In genomic region chr10:39742057-39742456, GRCm38 (mm10) we compare ENCODE assay signal across 20 mouse cellular contexts. TPM values are rescaled to one million over a fixed set of nuclear protein-coding genes. Genes with fewer than 3 reads are reported as not detected.
A peak's percentile ranks its signal among the peaks of the same experiment; 100 is the strongest.
DNase-seq lines count a peak whose midpoint lies in the region; ATAC-seq and TF ChIP-seq lines count a peak whose summit lies in the region.
"Had no signal": no experiment of that assay in that cellular context is flagged by ENCODE, and none has a peak within 500 bp of the region (broad histone marks: within the 10 kb centered on the region; RNA-seq: fewer than 3 reads in every experiment).

No protein-coding gene starts in this region.

- H3K9ac ChIP-seq in forebrain, postnatal 0 days, result no peak overlapping the region
- H3K9ac ChIP-seq in hindbrain, embryonic 13.5 days, result no peak overlapping the region
- H3K9ac ChIP-seq: embryonic facial prominence, embryonic 15.5 days; heart, embryonic 12.5 days; hindbrain, embryonic 15.5 days had no signal

- DNase-seq in embryo, embryonic 10 days (ENCODE audit: low spot score), result peak; percentile 35
- no peak for DNase-seq in embryo, embryonic 9.5 days (ENCODE audit: extremely low spot score)
- DNase-seq in embryo, embryonic 10.5 days (ENCODE audit: low spot score), result peak; percentile 29
- DNase-seq in fibroblast of lung, adult 2 months (ENCODE audit: low read depth), result peak; percentile 50
- no peak for DNase-seq in forebrain, postnatal 0 days
- DNase-seq in layer of hippocampus, adult 9-10 months (ENCODE audit: low spot score), result no peak
- DNase-seq: adrenal gland, postnatal 10 days; cerebellum, adult 18-20 months; cerebellum, adult 9-11 months; cerebellum, postnatal 36 days; gastrocnemius, postnatal 14 days; kidney, adult 9 months had no signal

- TF ChIP-seq CTCF in forebrain, postnatal 0 days (IDR thresholded peaks at IDR 0.05; ENCODE audit: low read depth), result no peak

- ATAC-seq in forebrain, postnatal 0 days, result no peak
- no peak for ATAC-seq in hindbrain, embryonic 13.5 days (ENCODE audit: low FRiP score)
- ATAC-seq: forebrain, embryonic 16.5 days; intestine, postnatal 0 days had no signal

- H3K9me3 ChIP-seq in forebrain, postnatal 0 days (ENCODE audit: low read length), result no peaks in the 10 kb centered on the region
- H3K9me3 ChIP-seq in hindbrain, embryonic 13.5 days, result no peaks in the 10 kb centered on the region
- H3K9me3 ChIP-seq: embryonic facial prominence, embryonic 15.5 days; heart, embryonic 12.5 days; hindbrain, embryonic 10.5 days; hindbrain, embryonic 15.5 days had no signal

- no peaks in the 10 kb centered on the region for H3K27me3 ChIP-seq in forebrain, postnatal 0 days (ENCODE audit: insufficient read depth, low read length)
- H3K27me3 ChIP-seq in hindbrain, embryonic 13.5 days, result no peaks in the 10 kb centered on the region
- H3K27me3 ChIP-seq: embryonic facial prominence, embryonic 15.5 days; heart, embryonic 12.5 days; hindbrain, embryonic 15.5 days had no signal

- peaks cover 3% of the 10 kb centered on the region; the same call in 1 of the 2 replicates for H3K4me1 ChIP-seq in forebrain, postnatal 0 days (ENCODE audit: insufficient read depth)
- H3K4me1 ChIP-seq in hindbrain, embryonic 13.5 days (replicated peaks), result peaks cover 2% of the 10 kb centered on the region
- H3K4me1 ChIP-seq: embryonic facial prominence, embryonic 15.5 days; hindbrain, embryonic 10.5 days had no signal

- no peak overlapping the region for H3K4me3 ChIP-seq in forebrain, postnatal 0 days (ENCODE audit: low read depth, low read length)
- H3K4me3 ChIP-seq in hindbrain, embryonic 13.5 days, result no peak overlapping the region
- H3K4me3 ChIP-seq: embryonic facial prominence, embryonic 15.5 days; erythroblast, embryonic 14.5 days; heart, embryonic 12.5 days; hindbrain, embryonic 10.5 days; hindbrain, embryonic 15.5 days had no signal

- 69% methylated on average over 4 of the region's 4 CpGs for WGBS in forebrain, postnatal 0 days
- WGBS in hindbrain, embryonic 13.5 days, result 65% methylated on average over 4 of the region's 4 CpGs

- H3K36me3 ChIP-seq in forebrain, postnatal 0 days (ENCODE audit: insufficient read depth), result no peaks in the 10 kb centered on the region
- H3K36me3 ChIP-seq in hindbrain, embryonic 13.5 days, result peaks cover 4% of the 10 kb centered on the region; the same call in 1 of the 2 replicates
- H3K36me3 ChIP-seq: embryonic facial prominence, embryonic 15.5 days; heart, embryonic 12.5 days; hindbrain, embryonic 15.5 days had no signal

- H3K27ac ChIP-seq in forebrain, postnatal 0 days (ENCODE audit: low read depth, low read length), result no peak overlapping the region
- no peak overlapping the region for H3K27ac ChIP-seq in hindbrain, embryonic 13.5 days
- H3K27ac ChIP-seq: embryonic facial prominence, embryonic 15.5 days; hindbrain, embryonic 10.5 days; hindbrain, embryonic 15.5 days had no signal

- no peak overlapping the region for H3K4me2 ChIP-seq in forebrain, postnatal 0 days (ENCODE audit: low read depth)
- no peak overlapping the region for H3K4me2 ChIP-seq in hindbrain, embryonic 13.5 days
- H3K4me2 ChIP-seq: embryonic facial prominence, embryonic 15.5 days; heart, embryonic 12.5 days; hindbrain, embryonic 15.5 days had no signal

RNA-seq across cellular contexts. Expression of gene Rev3l, which starts 10.1 kb away (rescaled TPM):
- total RNA-seq in forebrain, postnatal 0 days (2014; rRNA removed), result 111 and 152 TPM in 2 replicates
- 16.9 and 22.7 TPM in 2 replicates for polyA plus RNA-seq in forebrain, postnatal 0 days (2015; fragmentation: Nextera tagmentation; extraction: Ambion mirVana)
- 29.2 and 30.7 TPM in 2 replicates for polyA plus RNA-seq in hindbrain, embryonic 13.5 days (2015; fragmentation: Nextera tagmentation; extraction: Ambion mirVana)

Comparison
In these comparisons a context has a peak if more than half of its experiments do, and no peak if none do; other contexts are left out.
1. DNase-seq: peak in embryo, embryonic 10 days (single experiment), embryo, embryonic 10.5 days (single experiment) and fibroblast of lung, adult 2 months (single experiment); none in embryo, embryonic 9.5 days (single experiment), forebrain, postnatal 0 days (single experiment) and layer of hippocampus, adult 9-10 months (single experiment).